Mouse (Mus musculus) hindbrain, embryonic 15.5 days (tissue): ENCODE results near the gene Tmed10. TPM values are rescaled to one million over a fixed set of nuclear protein-coding genes. Genes with fewer than 3 reads are reported as not detected.

ENCODE experiments used
- ATAC-seq: fragments of 200-750 bp; cut with Nextera tagmentation; 2 replicates; pipeline ENCODE4 v1.8.0; 2017; ENCODE audit warnings: low read depth, moderate number of reproducible peaks, moderate TSS enrichment; ENCODE audit not compliant: low FRiP score
- H3K27ac ChIP-seq: fragments of 300-500 bp; sonication (generic); replicated peaks from 2 replicates; pipeline ENCODE4 v1.5.1; 2015; ENCODE audit warnings: mild to moderate bottlenecking, inconsistent platforms
- H3K27me3 ChIP-seq: fragments of 300-500 bp; sonication (generic); 2 replicates; pipeline ENCODE4 v1.6.1; 2015; ENCODE audit warnings: control low read depth, inconsistent platforms
- H3K36me3 ChIP-seq: fragments of 300-500 bp; sonication (generic); 2 replicates; pipeline ENCODE4 v1.6.1; 2015; ENCODE audit warnings: control low read depth, inconsistent platforms
- H3K4me1 ChIP-seq: fragments of 300-500 bp; sonication (generic); replicated peaks from 2 replicates; pipeline ENCODE4 v1.6.1; 2015; ENCODE audit warnings: control low read depth, inconsistent platforms
- H3K4me2 ChIP-seq: fragments of 300-500 bp; sonication (generic); 2 replicates; pipeline ENCODE4 v1.6.1; 2015; ENCODE audit warnings: moderate library complexity, mild to moderate bottlenecking, inconsistent platforms
- H3K4me3 ChIP-seq: fragments of 300-500 bp; sonication (generic); 2 replicates; pipeline ENCODE4 v1.5.1; 2015; ENCODE audit warnings: mild to moderate bottlenecking, inconsistent platforms
- H3K9ac ChIP-seq: fragments of 300-500 bp; sonication (generic); 2 replicates; pipeline ENCODE4 v1.6.1; 2015; ENCODE audit warnings: inconsistent platforms
- H3K9me3 ChIP-seq: fragments of 300-500 bp; sonication (generic); 2 replicates; pipeline ENCODE4 v1.6.1; 2016; ENCODE audit warnings: control low read depth, inconsistent platforms
- WGBS: fragments of 180-500 bp; shearing (Covaris S2); methylation state at CpG from one replicate; pipeline ENCODE4 v1.1.7; 2015; 5-methylcytosine and 5-hydroxymethylcytosine counted together
- polyA plus RNA-seq: library from polyadenylated mRNA; unstranded; fragments of >200 nt; fragmentation: Nextera tagmentation; extraction: Ambion mirVana; gene quantifications from 2 replicates; pipeline ENCODE4 v1.2.1, GENCODE M21; 2015

Tmed10 gene
- polyA plus RNA-seq = 186 and 195 TPM in 2 replicates

GRCm38 (mm10) chr12:85374561-85375272, at the start of gene Tmed10:
Gene Tmed10 (minus strand): TSS chr12:85374847.
- Histone ChIP-seq H3K4me2 (peak within 1 kb of the TSS; percentile 71), H3K9me3 (no peaks in the 10 kb centered on the region), H3K27me3 (no peaks in the 10 kb centered on the region), H3K4me1 (peaks cover 29% of the 10 kb centered on the region), H3K4me3 (peak within 1 kb of the TSS; percentile 95), H3K9ac (peak within 1 kb of the TSS; percentile 94), H3K36me3 (no peaks in the 10 kb centered on the region), H3K27ac (peak within 1 kb of the TSS; percentile 83)
- peak; percentile 96 for ATAC-seq
- under 1% methylated on average over 37 of the region's 37 CpGs for WGBS

- H3K4me2 ChIP-seq = no peak overlapping the region
- no peak overlapping the region for H3K4me3 ChIP-seq
- no peaks in the 10 kb centered on the region for H3K36me3 ChIP-seq
- 84% methylated on average over 11 of the region's 11 CpGs for WGBS
- H3K27me3 ChIP-seq = no peaks in the 10 kb centered on the region
- H3K27ac ChIP-seq = no peak overlapping the region
- H3K9ac ChIP-seq = no peak overlapping the region
- H3K9me3 ChIP-seq = no peaks in the 10 kb centered on the region
- H3K4me1 ChIP-seq = no peaks in the 10 kb centered on the region
- ATAC-seq = no peak
These were observed 48.6 kb upstream of the Tmed10 start for GRCm38 (mm10) chr12:85423236-85423635.

- no peak overlapping the region for H3K27ac ChIP-seq
- H3K27me3 ChIP-seq = no peaks in the 10 kb centered on the region
- no peak overlapping the region for H3K4me2 ChIP-seq
- no peak for ATAC-seq
- 84% methylated on average over 8 of the region's 8 CpGs for WGBS
- no peak overlapping the region for H3K9ac ChIP-seq
- H3K9me3 ChIP-seq = no peaks in the 10 kb centered on the region
- no peaks in the 10 kb centered on the region for H3K36me3 ChIP-seq
- H3K4me3 ChIP-seq = no peak overlapping the region
- H3K4me1 ChIP-seq = no peaks in the 10 kb centered on the region
These were observed 47.9 kb upstream of the Tmed10 start for GRCm38 (mm10) chr12:85422536-85422935.

- Histone ChIP-seq H3K27me3 (no peaks in the 10 kb centered on the region), H3K4me3 (no peak overlapping the region), H3K4me1 (no peaks in the 10 kb centered on the region), H3K36me3 (no peaks in the 10 kb centered on the region), H3K9me3 (no peaks in the 10 kb centered on the region), H3K27ac (no peak overlapping the region), H3K4me2 (no peak overlapping the region), H3K9ac (no peak overlapping the region)
- 68% methylated on average over 9 of the region's 9 CpGs for WGBS
- no peak for ATAC-seq
These were observed 46.3 kb upstream of the Tmed10 start for GRCm38 (mm10) chr12:85420945-85421344.

- no peak for ATAC-seq
- no peak overlapping the region for H3K4me2 ChIP-seq
- H3K27ac ChIP-seq = no peak overlapping the region
- no peak overlapping the region for H3K9ac ChIP-seq
- no peaks in the 10 kb centered on the region for H3K36me3 ChIP-seq
- no peaks in the 10 kb centered on the region; the same call in 1 of the 2 replicates for H3K9me3 ChIP-seq
- H3K4me1 ChIP-seq = no peaks in the 10 kb centered on the region
- WGBS = 85% methylated on average over 9 of the region's 9 CpGs
- H3K4me3 ChIP-seq = no peak overlapping the region
- H3K27me3 ChIP-seq = no peaks in the 10 kb centered on the region
These were observed 43.2 kb upstream of the Tmed10 start for GRCm38 (mm10) chr12:85417845-85418244.

GRCm38 (mm10) chr12:85416298-85416697, 41.7 kb upstream of the Tmed10 start:
- Histone ChIP-seq H3K27me3 (no peaks in the 10 kb centered on the region), H3K27ac (no peak overlapping the region), H3K4me2 (no peak overlapping the region), H3K9ac (no peak overlapping the region), H3K4me1 (no peaks in the 10 kb centered on the region), H3K36me3 (no peaks in the 10 kb centered on the region), H3K4me3 (no peak overlapping the region), H3K9me3 (no peaks in the 10 kb centered on the region; the same call in 1 of the 2 replicates)
- WGBS = 89% methylated on average over 5 of the region's 5 CpGs
- no peak for ATAC-seq

- Histone ChIP-seq H3K27ac (no peak overlapping the region), H3K27me3 (no peaks in the 10 kb centered on the region), H3K4me2 (no peak overlapping the region), H3K36me3 (no peaks in the 10 kb centered on the region), H3K9me3 (no peaks in the 10 kb centered on the region; the same call in 1 of the 2 replicates), H3K9ac (no peak overlapping the region), H3K4me3 (no peak overlapping the region), H3K4me1 (no peaks in the 10 kb centered on the region)
- 80% methylated on average over 3 of the region's 3 CpGs for WGBS
- no peak for ATAC-seq
These were observed 41.2 kb upstream of the Tmed10 start for GRCm38 (mm10) chr12:85415876-85416275.

GRCm38 (mm10) chr12:85411136-85411535, 36.5 kb upstream of the Tmed10 start:
- no peak overlapping the region for H3K27ac ChIP-seq
- ATAC-seq = no peak
- H3K36me3 ChIP-seq = no peaks in the 10 kb centered on the region
- 23% methylated on average over 2 of the region's 2 CpGs for whole genome bisulfite sequencing
- H3K4me1 ChIP-seq = no peaks in the 10 kb centered on the region
- no peaks in the 10 kb centered on the region for H3K27me3 ChIP-seq
- no peak overlapping the region for H3K4me2 ChIP-seq
- no peak overlapping the region for H3K4me3 ChIP-seq
- H3K9ac ChIP-seq = no peak overlapping the region
- H3K9me3 ChIP-seq = peaks cover 2% of the 10 kb centered on the region; the same call in 1 of the 2 replicates

GRCm38 (mm10) chr12:85397960-85398272, 23.3 kb upstream of the Tmed10 start:
- Histone ChIP-seq H3K4me2 (no peak overlapping the region), H3K4me1 (no peaks in the 10 kb centered on the region), H3K36me3 (no peaks in the 10 kb centered on the region), H3K4me3 (no peak overlapping the region), H3K9me3 (no peaks in the 10 kb centered on the region), H3K27ac (no peak overlapping the region), H3K9ac (no peak overlapping the region), H3K27me3 (no peaks in the 10 kb centered on the region)
- 88% methylated on average over 4 of the region's 4 CpGs for WGBS
- ATAC-seq = no peak

GRCm38 (mm10) chr12:85397063-85397959, 22.7 kb upstream of the Tmed10 start:
- H3K36me3 ChIP-seq = no peaks in the 10 kb centered on the region
- 82% methylated on average over 18 of the region's 18 CpGs for WGBS
- no peaks in the 10 kb centered on the region for H3K9me3 ChIP-seq

GRCm38 (mm10) chr12:85393981-85394380, 19.3 kb upstream of the Tmed10 start:
- H3K4me3 ChIP-seq = no peak overlapping the region
- H3K36me3 ChIP-seq = no peaks in the 10 kb centered on the region
- no peak overlapping the region for H3K27ac ChIP-seq
- H3K9me3 ChIP-seq = no peaks in the 10 kb centered on the region
- 88% methylated on average over 7 of the region's 7 CpGs for WGBS
- H3K4me2 ChIP-seq = no peak overlapping the region
- no peak for ATAC-seq
- H3K9ac ChIP-seq = no peak overlapping the region
- H3K4me1 ChIP-seq = no peaks in the 10 kb centered on the region
- H3K27me3 ChIP-seq = no peaks in the 10 kb centered on the region

More at GRCm38 (mm10) chr12:85397063-85397959, 22.7 kb upstream of the Tmed10 start:
- Histone ChIP-seq H3K27ac (no peak overlapping the region), H3K27me3 (no peaks in the 10 kb centered on the region), H3K4me1 (no peaks in the 10 kb centered on the region), H3K9ac (no peak overlapping the region), H3K4me2 (no peak overlapping the region), H3K4me3 (no peak overlapping the region)
- ATAC-seq = no peak

GRCm38 (mm10) chr12:85393526-85393925, 18.9 kb upstream of the Tmed10 start:
- no peak overlapping the region for H3K4me2 ChIP-seq
- H3K4me1 ChIP-seq = no peaks in the 10 kb centered on the region
- no peak overlapping the region for H3K9ac ChIP-seq
- WGBS = 87% methylated on average over 5 of the region's 5 CpGs
- H3K9me3 ChIP-seq = no peaks in the 10 kb centered on the region
- no peaks in the 10 kb centered on the region for H3K27me3 ChIP-seq
- no peak overlapping the region for H3K4me3 ChIP-seq
- H3K27ac ChIP-seq = no peak overlapping the region
- ATAC-seq = no peak
- no peaks in the 10 kb centered on the region for H3K36me3 ChIP-seq
